Comparison of ENCODE assay signal across 8 mouse cellular contexts in the genomic region with DNA sequence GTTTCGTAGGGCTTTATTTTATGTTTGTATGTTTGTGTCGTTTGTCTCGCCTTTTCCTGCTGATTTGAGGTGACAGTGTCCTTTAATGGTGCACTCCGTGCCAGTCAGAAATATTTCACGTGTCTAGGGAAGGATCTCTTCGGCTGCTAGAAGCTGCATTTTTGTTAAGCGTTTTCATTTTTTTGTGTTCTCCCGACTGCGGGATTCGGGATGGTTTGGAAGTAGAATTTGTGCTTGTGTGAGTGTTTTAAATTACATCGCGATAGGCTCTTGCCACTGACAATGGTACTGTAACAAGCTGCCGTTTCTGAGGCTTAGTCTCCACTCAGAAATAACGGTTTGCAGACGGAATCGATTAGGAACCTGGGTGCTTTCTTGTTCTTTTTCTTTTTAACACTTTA. TPM values are rescaled to one million over a fixed set of nuclear protein-coding genes. Genes with fewer than 3 reads are reported as not detected.
DNase-seq lines count a peak whose midpoint lies in the region; ATAC-seq and TF ChIP-seq lines count a peak whose summit lies in the region.

No protein-coding gene starts in this region.

- no peaks in the 10 kb centered on the region; the same call in 1 of the 2 replicates for H3K27me3 ChIP-seq in heart, embryonic 13.5 days (replicated peaks)
- H3K27me3 ChIP-seq in E14TG2a.4 (ENCODE audit: insufficient read depth, low read length): no peaks in the 10 kb centered on the region
- H3K27me3 ChIP-seq in embryonic facial prominence, embryonic 14.5 days (replicated peaks; ENCODE audit: control insufficient read depth, insufficient read depth, low read length): no peaks in the 10 kb centered on the region
- H3K27me3 ChIP-seq in intestine, postnatal 0 days (replicated peaks; ENCODE audit: control insufficient read depth, insufficient read depth, low read length): no peaks in the 10 kb centered on the region
- H3K27me3 ChIP-seq in neural tube, embryonic 13.5 days: no peaks in the 10 kb centered on the region

- no peaks in the 10 kb centered on the region for H3K9me3 ChIP-seq in heart, embryonic 13.5 days
- no peaks in the 10 kb centered on the region for H3K9me3 ChIP-seq in E14TG2a.4 (ENCODE audit: low read length)
- no peaks in the 10 kb centered on the region for H3K9me3 ChIP-seq in embryonic facial prominence, embryonic 14.5 days (ENCODE audit: control insufficient read depth, low read length)
- no peaks in the 10 kb centered on the region for H3K9me3 ChIP-seq in intestine, postnatal 0 days (ENCODE audit: control insufficient read depth)
- H3K9me3 ChIP-seq in neural tube, embryonic 13.5 days: no peaks in the 10 kb centered on the region

- H3K4me2 ChIP-seq in heart, embryonic 13.5 days: peak overlapping the region; percentile 96
- peak overlapping the region; percentile 86 for H3K4me2 ChIP-seq in embryonic facial prominence, embryonic 14.5 days (ENCODE audit: low read depth, low read length)
- peak overlapping the region; percentile 87 for H3K4me2 ChIP-seq in intestine, postnatal 0 days (replicated peaks; ENCODE audit: low read depth)
- H3K4me2 ChIP-seq in neural tube, embryonic 13.5 days: peak overlapping the region; percentile 85

- H3K4me3 ChIP-seq in heart, embryonic 13.5 days: peak overlapping the region; percentile 68
- H3K4me3 ChIP-seq in E14TG2a.4 (replicated peaks; ENCODE audit: low read length): peak overlapping the region; percentile 97
- H3K4me3 ChIP-seq in embryonic facial prominence, embryonic 14.5 days (ENCODE audit: low read depth, low read length): peak overlapping the region; percentile 72
- H3K4me3 ChIP-seq in intestine, postnatal 0 days (ENCODE audit: low read depth, low read length): peak overlapping the region; percentile 89
- H3K4me3 ChIP-seq in neural tube, embryonic 13.5 days: peak overlapping the region; percentile 82

- no peak for ATAC-seq in heart, embryonic 13.5 days (ENCODE audit: extremely low read depth, insufficient number of reproducible peaks, low FRiP score, low TSS enrichment)
- no peak for ATAC-seq in embryonic facial prominence, embryonic 14.5 days (ENCODE audit: low read depth)
- ATAC-seq in intestine, postnatal 0 days: no peak
- ATAC-seq in neural tube, embryonic 13.5 days (ENCODE audit: low read depth): no peak

- under 1% methylated on average over 16 of the region's 16 CpGs for WGBS in heart, embryonic 13.5 days
- WGBS in embryonic facial prominence, embryonic 14.5 days: 1% methylated on average over 16 of the region's 16 CpGs
- 0% methylated on average over 16 of the region's 16 CpGs for WGBS in intestine, postnatal 0 days
- WGBS in neural tube, embryonic 13.5 days: under 1% methylated on average over 16 of the region's 16 CpGs

- TF ChIP-seq CTCF in E14TG2a.4 (conservative IDR thresholded peaks at IDR 0.05; ENCODE audit: low read length): no peak
- TF ChIP-seq CTCF in intestine, postnatal 0 days (IDR thresholded peaks at IDR 0.05; ENCODE audit: low read depth): no peak

- H3K9ac ChIP-seq in heart, embryonic 13.5 days: peak overlapping the region; percentile 85
- peak overlapping the region; percentile 94 for H3K9ac ChIP-seq in embryonic facial prominence, embryonic 14.5 days (ENCODE audit: low read depth, low read length)
- H3K9ac ChIP-seq in intestine, postnatal 0 days (ENCODE audit: low read depth, low read length): peak overlapping the region; percentile 57
- peak overlapping the region; percentile 98 for H3K9ac ChIP-seq in neural tube, embryonic 13.5 days

- H3K27ac ChIP-seq in heart, embryonic 13.5 days (replicated peaks): peak overlapping the region; percentile 82; the same call in 1 of the 2 replicates
- peak overlapping the region; percentile 96 for H3K27ac ChIP-seq in embryonic facial prominence, embryonic 14.5 days (replicated peaks; ENCODE audit: low read depth, low read length)
- H3K27ac ChIP-seq in intestine, postnatal 0 days (ENCODE audit: low read depth, low read length): peak overlapping the region; percentile 86
- peak overlapping the region; percentile 87 for H3K27ac ChIP-seq in neural tube, embryonic 13.5 days (replicated peaks)

- H3K36me3 ChIP-seq in heart, embryonic 13.5 days: peaks cover 18% of the 10 kb centered on the region
- peaks cover 30% of the 10 kb centered on the region for H3K36me3 ChIP-seq in E14TG2a.4 (ENCODE audit: insufficient read depth, low read length)
- peaks cover 25% of the 10 kb centered on the region for H3K36me3 ChIP-seq in embryonic facial prominence, embryonic 14.5 days (ENCODE audit: control insufficient read depth, insufficient read depth, low read length)
- H3K36me3 ChIP-seq in intestine, postnatal 0 days (ENCODE audit: control insufficient read depth, insufficient read depth): peaks cover 9% of the 10 kb centered on the region
- H3K36me3 ChIP-seq in neural tube, embryonic 13.5 days: peaks cover 10% of the 10 kb centered on the region

- H3K4me1 ChIP-seq in heart, embryonic 13.5 days: peaks cover 44% of the 10 kb centered on the region
- peaks cover 56% of the 10 kb centered on the region for H3K4me1 ChIP-seq in E14TG2a.4 (replicated peaks; ENCODE audit: low read depth, low read length)
- peaks cover 33% of the 10 kb centered on the region for H3K4me1 ChIP-seq in embryonic facial prominence, embryonic 14.5 days (ENCODE audit: control insufficient read depth, insufficient read depth, low read length)
- no peaks in the 10 kb centered on the region for H3K4me1 ChIP-seq in intestine, postnatal 0 days (replicated peaks; ENCODE audit: control insufficient read depth, insufficient read depth, low read length)
- H3K4me1 ChIP-seq in neural tube, embryonic 13.5 days (replicated peaks): peaks cover 51% of the 10 kb centered on the region

- no peak for DNase-seq in heart, adult 9 months (ENCODE audit: low spot score in 2 of 2)
- DNase-seq in embryonic facial prominence, embryonic 14.5 days (ENCODE audit: low spot score): peak; percentile 55
- DNase-seq in right cerebral cortex, adult 18-20 months: no peak
- no peak for DNase-seq in right cerebral cortex, postnatal 25 days

RNA-seq across cellular contexts. Expression of a gene that starts 0.9 kb away (rescaled TPM):
- 5.6 and 7.9 TPM in 2 replicates for polyA plus RNA-seq in heart, embryonic 13.5 days (2015; fragmentation: Nextera tagmentation; extraction: Ambion mirVana)
- 21.3 and 25.8 TPM in 2 replicates for polyA plus RNA-seq in embryonic facial prominence, embryonic 14.5 days (2014; fragmentation: Nextera tagmentation; extraction: Ambion mirVana)
- 328 and 422 TPM in 2 replicates for polyA plus RNA-seq in intestine, postnatal 0 days (2015; fragmentation: Nextera tagmentation; extraction: Ambion mirVana)
- 23.8 and 29.1 TPM in 2 replicates for polyA plus RNA-seq in neural tube, embryonic 13.5 days (2015; fragmentation: Nextera tagmentation; extraction: Ambion mirVana)

Comparison
In these comparisons a context has a peak if more than half of its experiments do, and no peak if none do; other contexts are left out.
1. RNA of a gene that starts 0.9 kb away (polyA plus RNA-seq): 328 to 422 TPM in intestine, postnatal 0 days; 23.8 to 29.1 TPM in neural tube, embryonic 13.5 days, 21.3 to 25.8 TPM in embryonic facial prominence, embryonic 14.5 days and 5.6 to 7.9 TPM in heart, embryonic 13.5 days; every median in the first group is over 10 times any median in the second.
2. Peak in every context shown above with its lines, with median percentiles within 50 percentile points of each other: H3K27ac ChIP-seq, H3K4me2 ChIP-seq, H3K4me3 ChIP-seq and H3K9ac ChIP-seq.